Mouse (Mus musculus) urinary bladder, postnatal 14 days (tissue): ENCODE measurements around the gene Dennd1b.

Experiments
- DNase-seq: peaks from one replicate; pipeline ENCODE4 v3.0.0; 2021; ENCODE audit warnings: low spot score

The Dennd1b gene

GRCm38 (mm10) chr1:138962266-138963101 is 751 bp upstream of the Dennd1b start:
- no peak for DNase-seq

GRCm38 (mm10) chr1:138963868-138964458 is 728 bp downstream of the Dennd1b start:
- DNase-seq: peak; percentile 26

- DNase-seq: no peak
These were observed 1.8 kb downstream of the Dennd1b start for GRCm38 (mm10) chr1:138965069-138965468.

- DNase-seq: no peak
These were observed 2.3 kb downstream of the Dennd1b start for GRCm38 (mm10) chr1:138965511-138965910.

- no peak for DNase-seq
These were observed 4.2 kb downstream of the Dennd1b start for GRCm38 (mm10) chr1:138967450-138967849.

- DNase-seq: no peak
These were observed 6.8 kb downstream of the Dennd1b start for GRCm38 (mm10) chr1:138970053-138970452.

- DNase-seq: no peak
These were observed 10.4 kb downstream of the Dennd1b start for GRCm38 (mm10) chr1:138973541-138974224.

- no peak for DNase-seq
These were observed 11.6 kb downstream of the Dennd1b start for GRCm38 (mm10) chr1:138974836-138975235.

GRCm38 (mm10) chr1:138975945-138976344 is 12.7 kb downstream of the Dennd1b start:
- no peak for DNase-seq

- no peak for DNase-seq
These were observed 19.0 kb downstream of the Dennd1b start for GRCm38 (mm10) chr1:138982203-138982602.

GRCm38 (mm10) chr1:138982611-138983010 is 19.4 kb downstream of the Dennd1b start:
- no peak for DNase-seq

- DNase-seq: no peak
These were observed 19.8 kb downstream of the Dennd1b start for GRCm38 (mm10) chr1:138983064-138983463.

GRCm38 (mm10) chr1:138983465-138983864 is 20.2 kb downstream of the Dennd1b start:
- peak; percentile 19 for DNase-seq

GRCm38 (mm10) chr1:138984161-138984560 is 20.9 kb downstream of the Dennd1b start:
- no peak for DNase-seq

GRCm38 (mm10) chr1:138992384-138993138 is 29.3 kb downstream of the Dennd1b start:
- DNase-seq: no peak

GRCm38 (mm10) chr1:138995621-138996380 is 32.6 kb downstream of the Dennd1b start:
- no peak for DNase-seq

GRCm38 (mm10) chr1:138996663-138997062 is 33.4 kb downstream of the Dennd1b start:
- DNase-seq: no peak

GRCm38 (mm10) chr1:139000675-139001379 is 37.6 kb downstream of the Dennd1b start:
- no peak for DNase-seq

- no peak for DNase-seq
These were observed 40.3 kb downstream of the Dennd1b start for GRCm38 (mm10) chr1:139003503-139003902.

GRCm38 (mm10) chr1:139006000-139006399 is 42.8 kb downstream of the Dennd1b start:
- DNase-seq: no peak

- no peak for DNase-seq
These were observed 44.2 kb downstream of the Dennd1b start for GRCm38 (mm10) chr1:139007475-139007874.
